Mouse (Mus musculus): ENCODE measurements around the gene Cpn1. TPM values are rescaled to one million over a fixed set of nuclear protein-coding genes. Genes with fewer than 3 reads are reported as not detected.
"Not testable (repeated sequence)": the region's sequence is repeated elsewhere in the genome, so short reads cannot be mapped to it uniquely, and the experiment has no call there.

Gene Cpn1
- polyA plus RNA-seq, 1 experiment from 2014 or later = 0.24 TPM

DNA sequence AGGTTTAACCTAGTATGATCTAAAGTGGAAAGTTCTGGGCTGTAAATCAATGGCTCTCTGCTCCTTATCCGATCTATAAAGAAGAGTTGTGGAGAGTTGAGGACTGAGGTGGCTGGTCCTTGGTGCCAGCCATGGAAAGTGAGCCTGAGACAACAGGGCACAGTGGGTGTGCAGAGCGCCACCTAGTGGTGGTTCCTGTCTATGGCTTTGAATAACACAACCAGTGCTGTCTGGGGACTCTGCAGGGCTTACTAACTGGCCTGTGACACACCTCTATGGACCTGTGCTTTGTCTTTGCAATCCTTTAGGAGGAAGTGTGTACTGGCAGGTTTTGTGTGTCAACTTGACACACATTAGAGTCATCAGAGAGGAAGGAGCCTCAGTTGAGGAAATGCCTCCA is 27.2 kb downstream of the Cpn1 start:
- Histone ChIP-seq H3K4me2 (ENCODE audit: low read length) (no peak overlapping the region), H3K4me3 (ENCODE audit: low read depth, low read length) (no peak overlapping the region), H3K36me3 (ENCODE audit: control insufficient read depth, insufficient read depth, low read length) (no peaks in the 10 kb centered on the region), H3K27me3 (replicated peaks; ENCODE audit: control insufficient read depth, insufficient read depth, low read length) (no peaks in the 10 kb centered on the region), H3K9me3 (replicated peaks; ENCODE audit: control insufficient read depth, low read length) (no peaks in the 10 kb centered on the region), H3K9ac (ENCODE audit: low read length) (no peak overlapping the region), H3K4me1 (ENCODE audit: control insufficient read depth, insufficient read depth, low read length) (no peaks in the 10 kb centered on the region), H3K27ac (ENCODE audit: low read depth, low read length) (no peak overlapping the region)
- DNase-seq (ENCODE audit: low spot score) (peak; percentile 68), ATAC-seq (no peak)
- WGBS = 26% methylated on average over 2 of the region's 2 CpGs

DNA sequence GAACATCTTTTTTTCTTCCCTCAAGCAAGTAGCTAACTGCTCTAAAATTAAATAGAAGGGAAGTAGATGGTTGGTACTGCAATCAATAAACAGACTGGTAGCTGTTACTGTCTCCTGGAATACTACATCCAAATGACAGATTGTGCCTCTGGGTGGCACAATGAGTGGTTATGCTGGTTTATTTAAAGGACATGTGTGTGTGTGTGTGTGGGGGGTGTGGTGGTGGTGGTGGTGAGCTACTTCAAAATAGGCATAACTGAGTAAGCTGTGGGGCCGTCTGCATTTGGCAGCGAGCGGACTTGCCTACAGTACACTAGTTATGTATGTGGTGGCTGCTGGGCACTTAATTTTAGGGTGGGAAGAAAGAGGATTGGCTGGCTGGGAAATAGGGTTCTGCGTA is 28.5 kb downstream of the Cpn1 start:
- Histone ChIP-seq H3K27ac (ENCODE audit: low read depth, low read length) (no peak overlapping the region), H3K27me3 (replicated peaks; ENCODE audit: control insufficient read depth, insufficient read depth, low read length) (no peaks in the 10 kb centered on the region), H3K4me3 (ENCODE audit: low read depth, low read length) (no peak overlapping the region), H3K9ac (ENCODE audit: low read length) (no peak overlapping the region), H3K36me3 (ENCODE audit: control insufficient read depth, insufficient read depth, low read length) (no peaks in the 10 kb centered on the region), H3K4me2 (ENCODE audit: low read length) (no peak overlapping the region), H3K4me1 (ENCODE audit: control insufficient read depth, insufficient read depth, low read length) (no peaks in the 10 kb centered on the region), H3K9me3 (replicated peaks; ENCODE audit: control insufficient read depth, low read length) (no peaks in the 10 kb centered on the region)
- 92% methylated on average over 4 of the region's 4 CpGs for WGBS
- DNase-seq (ENCODE audit: low spot score) (no peak), ATAC-seq (no peak)

DNA sequence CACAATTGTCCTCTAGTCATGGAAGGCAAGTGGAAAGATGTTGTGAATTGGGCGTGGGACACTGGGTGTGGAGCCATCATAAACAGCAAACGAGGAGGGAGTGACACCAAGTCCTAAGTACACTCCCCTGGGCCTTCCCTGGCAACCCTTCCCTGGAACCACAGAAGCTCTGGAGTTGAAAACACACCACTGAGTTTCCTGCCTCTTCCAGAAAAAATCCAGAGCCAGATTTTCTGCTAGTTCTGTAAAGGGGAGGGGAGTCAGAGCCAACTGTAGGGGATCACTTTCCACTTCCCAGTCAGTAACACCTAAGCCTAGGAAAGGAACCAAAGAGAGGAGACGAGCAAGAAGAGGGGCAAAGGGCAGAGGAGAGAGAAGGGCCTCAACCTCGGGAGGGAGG is 29.0 kb downstream of the Cpn1 start:
- DNase-seq (ENCODE audit: low spot score) (no peak), ATAC-seq (no peak)
- Histone ChIP-seq H3K9me3 (replicated peaks; ENCODE audit: control insufficient read depth, low read length) (no peaks in the 10 kb centered on the region), H3K27ac (ENCODE audit: low read depth, low read length) (no peak overlapping the region), H3K9ac (ENCODE audit: low read length) (no peak overlapping the region), H3K4me2 (ENCODE audit: low read length) (no peak overlapping the region), H3K4me3 (ENCODE audit: low read depth, low read length) (no peak overlapping the region), H3K4me1 (ENCODE audit: control insufficient read depth, insufficient read depth, low read length) (no peaks in the 10 kb centered on the region), H3K36me3 (ENCODE audit: control insufficient read depth, insufficient read depth, low read length) (no peaks in the 10 kb centered on the region), H3K27me3 (replicated peaks; ENCODE audit: control insufficient read depth, insufficient read depth, low read length) (no peaks in the 10 kb centered on the region)
- WGBS = 27% methylated on average over 4 of the region's 4 CpGs

DNA sequence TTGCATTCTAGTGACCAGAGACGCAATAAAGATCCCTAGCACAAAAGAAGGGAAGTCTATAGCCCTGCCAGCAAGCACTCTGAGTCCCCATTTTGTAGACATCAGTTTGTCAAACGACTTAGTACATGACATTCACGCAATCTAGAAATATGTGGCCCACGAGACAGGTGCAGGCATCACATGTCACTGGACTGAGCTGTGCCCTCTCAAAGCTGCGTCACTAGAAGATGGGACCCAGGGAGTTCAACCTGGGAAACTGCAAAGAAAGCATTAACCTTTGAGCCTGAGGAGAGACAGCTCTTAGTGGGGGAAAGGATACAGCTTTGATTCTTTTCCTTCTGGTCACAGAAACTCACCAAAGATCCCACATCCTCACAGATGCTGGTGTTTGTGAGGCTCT is 31.1 kb downstream of the Cpn1 start:
- H3K4me1 ChIP-seq (ENCODE audit: control insufficient read depth, insufficient read depth, low read length) = no peaks in the 10 kb centered on the region
- H3K27ac ChIP-seq (ENCODE audit: low read depth, low read length) = no peak overlapping the region
- no peak overlapping the region for H3K9ac ChIP-seq (ENCODE audit: low read length)
- no peak for ATAC-seq
- no peaks in the 10 kb centered on the region for H3K9me3 ChIP-seq (replicated peaks; ENCODE audit: control insufficient read depth, low read length)
- no peaks in the 10 kb centered on the region for H3K36me3 ChIP-seq (ENCODE audit: control insufficient read depth, insufficient read depth, low read length)
- no peak overlapping the region for H3K4me3 ChIP-seq (ENCODE audit: low read depth, low read length)
- WGBS = 76% methylated on average over 5 of the region's 5 CpGs
- no peak overlapping the region for H3K4me2 ChIP-seq (ENCODE audit: low read length)
- H3K27me3 ChIP-seq (replicated peaks; ENCODE audit: control insufficient read depth, insufficient read depth, low read length) = no peaks in the 10 kb centered on the region
- DNase-seq (ENCODE audit: low spot score) = no peak

DNA sequence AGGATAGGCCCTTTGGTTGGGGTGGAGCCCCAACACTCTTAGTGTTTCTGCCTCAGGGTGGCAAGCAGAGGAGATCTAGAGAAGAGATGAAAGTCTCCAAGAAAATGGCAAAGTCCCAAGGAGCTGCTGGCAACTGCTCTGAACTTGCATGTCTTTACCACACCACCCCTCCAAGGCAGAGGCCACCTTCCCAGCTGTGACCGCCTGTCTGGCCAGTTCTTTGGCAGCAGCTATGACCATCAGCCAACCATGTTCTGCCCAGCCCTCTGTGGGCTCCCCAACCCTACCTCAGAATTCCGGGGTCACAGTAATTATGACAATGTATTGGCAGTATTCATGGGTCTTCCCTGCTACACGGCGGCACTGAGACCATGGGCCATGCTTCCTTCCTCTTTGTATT is 31.5 kb downstream of the Cpn1 start:
- no peak overlapping the region for H3K27ac ChIP-seq (ENCODE audit: low read depth, low read length)
- H3K4me2 ChIP-seq (ENCODE audit: low read length) = no peak overlapping the region
- no peaks in the 10 kb centered on the region for H3K36me3 ChIP-seq (ENCODE audit: control insufficient read depth, insufficient read depth, low read length)
- no peaks in the 10 kb centered on the region for H3K9me3 ChIP-seq (replicated peaks; ENCODE audit: control insufficient read depth, low read length)
- no peak overlapping the region for H3K9ac ChIP-seq (ENCODE audit: low read length)
- no peak overlapping the region for H3K4me3 ChIP-seq (ENCODE audit: low read depth, low read length)
- DNase-seq (ENCODE audit: low spot score) = no peak
- ATAC-seq = no peak
- WGBS = 85% methylated on average over 4 of the region's 4 CpGs
- no peaks in the 10 kb centered on the region for H3K27me3 ChIP-seq (replicated peaks; ENCODE audit: control insufficient read depth, insufficient read depth, low read length)
- no peaks in the 10 kb centered on the region for H3K4me1 ChIP-seq (ENCODE audit: control insufficient read depth, insufficient read depth, low read length)

DNA sequence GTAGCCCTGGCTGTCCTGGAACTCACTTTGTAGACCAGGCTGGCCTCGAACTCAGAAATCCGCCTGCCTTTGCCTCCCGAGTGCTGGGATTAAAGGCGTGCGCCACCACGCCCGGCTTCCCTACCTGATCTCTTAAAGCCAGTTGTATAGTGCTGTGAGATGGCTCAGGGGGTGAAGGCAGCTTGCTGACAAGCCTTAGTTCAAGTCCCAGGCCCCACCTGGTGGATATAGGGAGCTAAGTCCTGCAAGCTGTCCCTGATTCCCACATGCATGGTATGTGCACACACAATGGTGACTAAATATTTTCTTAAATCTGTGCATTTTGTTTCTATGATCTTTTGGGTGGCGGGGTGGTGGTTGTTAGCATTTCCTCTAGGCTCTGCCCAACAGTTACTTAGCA is 33.4 kb downstream of the Cpn1 start:
- H3K4me3 ChIP-seq (ENCODE audit: low read depth, low read length); H3K9me3 ChIP-seq (replicated peaks; ENCODE audit: control insufficient read depth, low read length); ATAC-seq; H3K4me2 ChIP-seq (ENCODE audit: low read length); H3K27me3 ChIP-seq (replicated peaks; ENCODE audit: control insufficient read depth, insufficient read depth, low read length); H3K27ac ChIP-seq (ENCODE audit: low read depth, low read length); H3K4me1 ChIP-seq (ENCODE audit: control insufficient read depth, insufficient read depth, low read length); DNase-seq (ENCODE audit: low spot score); H3K36me3 ChIP-seq (ENCODE audit: control insufficient read depth, insufficient read depth, low read length); H3K9ac ChIP-seq (ENCODE audit: low read length): not testable (repeated sequence)
- 85% methylated on average over 7 of the region's 8 CpGs for WGBS

DNA sequence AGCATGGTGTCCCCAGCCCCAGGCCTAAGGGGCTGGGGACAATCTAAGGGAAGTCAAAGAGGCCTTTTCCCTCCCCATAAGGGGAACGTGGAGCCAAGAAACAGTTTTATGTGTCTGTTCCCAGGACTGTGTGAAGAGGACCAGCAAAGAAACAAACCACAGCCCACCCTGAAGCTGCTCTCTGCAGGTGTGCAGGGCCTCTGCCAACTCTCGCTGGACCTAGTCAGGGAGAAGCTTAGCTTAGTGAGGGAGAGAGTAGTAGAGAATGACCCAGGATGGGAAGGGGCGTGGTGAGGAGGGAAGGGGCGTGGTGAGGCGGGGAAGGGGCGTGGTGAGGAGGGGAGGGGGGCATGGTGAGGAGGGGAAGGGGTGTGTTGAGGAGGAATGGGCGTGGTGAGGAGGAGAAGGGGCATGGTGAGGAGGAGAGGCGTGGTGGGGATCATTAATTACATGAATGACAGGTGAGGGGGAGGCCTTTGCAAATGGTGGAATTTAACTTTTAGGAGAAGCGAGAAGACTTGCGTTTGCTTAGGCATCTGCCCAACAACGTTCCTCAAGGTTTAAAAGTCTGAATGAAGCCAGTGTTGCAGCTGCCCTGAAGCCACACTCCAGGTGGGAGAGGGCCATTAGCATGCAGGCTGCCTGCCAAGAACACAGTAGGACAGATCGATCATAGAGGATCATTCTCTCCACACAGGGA is 37.1 kb downstream of the Cpn1 start:
- Histone ChIP-seq H3K27me3 (replicated peaks; ENCODE audit: control insufficient read depth, insufficient read depth, low read length) (no peaks in the 10 kb centered on the region), H3K36me3 (ENCODE audit: control insufficient read depth, insufficient read depth, low read length) (no peaks in the 10 kb centered on the region), H3K4me3 (ENCODE audit: low read depth, low read length) (no peak overlapping the region), H3K9me3 (replicated peaks; ENCODE audit: control insufficient read depth, low read length) (no peaks in the 10 kb centered on the region), H3K9ac (ENCODE audit: low read length) (no peak overlapping the region), H3K4me1 (ENCODE audit: control insufficient read depth, insufficient read depth, low read length) (no peaks in the 10 kb centered on the region), H3K27ac (ENCODE audit: low read depth, low read length) (no peak overlapping the region), H3K4me2 (ENCODE audit: low read length) (no peak overlapping the region)
- DNase-seq (ENCODE audit: low spot score) (no peak), ATAC-seq (no peak)
- 2% methylated on average over 12 of the region's 12 CpGs for WGBS

DNA sequence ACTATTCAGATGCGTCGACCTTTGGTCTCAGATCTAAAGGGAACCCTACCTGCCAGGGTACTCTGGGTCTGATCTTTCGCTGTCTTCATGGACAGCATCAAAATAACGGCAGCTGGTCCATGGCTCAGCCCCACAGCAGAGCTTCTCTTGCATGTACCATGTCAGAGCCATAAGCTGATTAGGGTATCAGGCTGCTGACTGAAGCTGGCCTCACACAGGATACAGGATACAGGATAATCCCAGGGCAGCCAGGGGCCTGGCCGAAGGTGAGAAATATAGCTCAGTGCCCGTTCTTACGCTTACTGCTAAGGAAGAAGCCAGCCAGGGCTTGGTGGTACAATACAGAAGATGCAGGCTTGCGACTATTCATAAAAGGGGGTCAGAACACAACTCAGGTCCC is 41.8 kb downstream of the Cpn1 start:
- DNase-seq (ENCODE audit: low spot score) (no peak), ATAC-seq (no peak)
- no peak overlapping the region for H3K9ac ChIP-seq (ENCODE audit: low read length)
- H3K9me3 ChIP-seq (replicated peaks; ENCODE audit: control insufficient read depth, low read length) = no peaks in the 10 kb centered on the region
- H3K4me2 ChIP-seq (ENCODE audit: low read length) = no peak overlapping the region
- no peak overlapping the region for H3K27ac ChIP-seq (ENCODE audit: low read depth, low read length)
- 90% methylated on average over 8 of the region's 8 CpGs for WGBS
- no peaks in the 10 kb centered on the region; the same call in 1 of the 2 replicates for H3K4me1 ChIP-seq (ENCODE audit: control insufficient read depth, insufficient read depth, low read length)
- no peaks in the 10 kb centered on the region for H3K27me3 ChIP-seq (replicated peaks; ENCODE audit: control insufficient read depth, insufficient read depth, low read length)
- H3K36me3 ChIP-seq (ENCODE audit: control insufficient read depth, insufficient read depth, low read length) = no peaks in the 10 kb centered on the region
- H3K4me3 ChIP-seq (ENCODE audit: low read depth, low read length) = no peak overlapping the region

DNA sequence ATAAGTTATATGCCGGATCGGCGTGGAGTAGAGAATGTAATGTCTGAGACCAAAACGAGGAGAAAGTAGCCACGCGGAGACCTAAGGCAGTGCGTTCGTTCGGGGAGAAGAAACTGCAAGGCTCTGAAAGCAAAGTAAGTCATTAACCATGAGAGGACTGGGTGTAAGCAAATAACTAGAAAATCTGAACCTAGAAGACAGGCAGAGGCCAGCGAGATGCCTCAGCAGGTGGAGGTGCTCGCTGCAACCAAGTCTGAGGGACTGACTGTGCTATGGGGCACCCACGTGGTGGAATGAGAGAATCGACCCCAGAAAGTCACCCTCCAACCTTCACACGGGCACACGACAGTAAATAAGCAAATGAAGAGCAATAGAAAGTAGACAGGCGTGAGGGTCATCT is 43.3 kb downstream of the Cpn1 start:
- H3K36me3 ChIP-seq (ENCODE audit: control insufficient read depth, insufficient read depth, low read length) = no peaks in the 10 kb centered on the region
- ATAC-seq = no peak
- no peak overlapping the region for H3K4me2 ChIP-seq (ENCODE audit: low read length)
- no peak overlapping the region for H3K9ac ChIP-seq (ENCODE audit: low read length)
- H3K4me1 ChIP-seq (ENCODE audit: control insufficient read depth, insufficient read depth, low read length) = no peaks in the 10 kb centered on the region; the same call in 1 of the 2 replicates
- H3K27ac ChIP-seq (ENCODE audit: low read depth, low read length) = no peak overlapping the region
- WGBS = 82% methylated on average over 16 of the region's 16 CpGs
- H3K27me3 ChIP-seq (replicated peaks; ENCODE audit: control insufficient read depth, insufficient read depth, low read length) = no peaks in the 10 kb centered on the region
- no peak for DNase-seq (ENCODE audit: low spot score)
- no peaks in the 10 kb centered on the region for H3K9me3 ChIP-seq (replicated peaks; ENCODE audit: control insufficient read depth, low read length)
- no peak overlapping the region for H3K4me3 ChIP-seq (ENCODE audit: low read depth, low read length)
